Mouse (Mus musculus) macrophage (primary cell): Measurements from ENCODE around the gene Hoxb8. TPM values are rescaled to one million over a fixed set of nuclear protein-coding genes. Genes with fewer than 3 reads are reported as not detected.

ENCODE experiments used
- H3K27ac ChIP-seq: fragments of 350-480 bp; formaldehyde crosslinking; 2 replicates; pipeline ENCODE4 v1.9.0; 2021
- H3K36me3 ChIP-seq: fragments of 350-480 bp; formaldehyde crosslinking; 2 replicates; pipeline ENCODE4 v1.9.0; 2021; ENCODE audit errors: inconsistent target
- H3K4me3 ChIP-seq: fragments of 350-480 bp; formaldehyde crosslinking; 2 replicates; pipeline ENCODE4 v1.9.0; 2021; ENCODE audit errors: inconsistent target
- H3K79me2 ChIP-seq: fragments of 350-480 bp; formaldehyde crosslinking; 2 replicates; pipeline ENCODE4 v1.9.0; 2021; ENCODE audit errors: inconsistent target
- WGBS: methylation state at CpG from one replicate; pipeline ENCODE4 v1.1.7; 2026; ENCODE audit warnings: inconsistent platforms; ENCODE audit not compliant: missing documents; 5-methylcytosine and 5-hydroxymethylcytosine counted together
- polyA plus RNA-seq: library from polyadenylated mRNA; stranded (reverse); fragments of 250-400 nt; gene quantifications from 3 replicates; pipeline ENCODE4 v1.2.4, GENCODE M21; 2018; ENCODE audit warnings: inconsistent platforms

Hoxb8 gene
- polyA plus RNA-seq, 1 experiment from 2014 or later = not detected

GRCm38 (mm10) chr11:96262262-96262830 lies 19.4 kb upstream of the Hoxb8 start:
- Histone ChIP-seq H3K27ac (no peak overlapping the region), H3K79me2 (no peaks in the 10 kb centered on the region), H3K36me3 (no peaks in the 10 kb centered on the region), H3K4me3 (no peak overlapping the region)
- 61% methylated on average over 6 of the region's 6 CpGs for WGBS

DNA sequence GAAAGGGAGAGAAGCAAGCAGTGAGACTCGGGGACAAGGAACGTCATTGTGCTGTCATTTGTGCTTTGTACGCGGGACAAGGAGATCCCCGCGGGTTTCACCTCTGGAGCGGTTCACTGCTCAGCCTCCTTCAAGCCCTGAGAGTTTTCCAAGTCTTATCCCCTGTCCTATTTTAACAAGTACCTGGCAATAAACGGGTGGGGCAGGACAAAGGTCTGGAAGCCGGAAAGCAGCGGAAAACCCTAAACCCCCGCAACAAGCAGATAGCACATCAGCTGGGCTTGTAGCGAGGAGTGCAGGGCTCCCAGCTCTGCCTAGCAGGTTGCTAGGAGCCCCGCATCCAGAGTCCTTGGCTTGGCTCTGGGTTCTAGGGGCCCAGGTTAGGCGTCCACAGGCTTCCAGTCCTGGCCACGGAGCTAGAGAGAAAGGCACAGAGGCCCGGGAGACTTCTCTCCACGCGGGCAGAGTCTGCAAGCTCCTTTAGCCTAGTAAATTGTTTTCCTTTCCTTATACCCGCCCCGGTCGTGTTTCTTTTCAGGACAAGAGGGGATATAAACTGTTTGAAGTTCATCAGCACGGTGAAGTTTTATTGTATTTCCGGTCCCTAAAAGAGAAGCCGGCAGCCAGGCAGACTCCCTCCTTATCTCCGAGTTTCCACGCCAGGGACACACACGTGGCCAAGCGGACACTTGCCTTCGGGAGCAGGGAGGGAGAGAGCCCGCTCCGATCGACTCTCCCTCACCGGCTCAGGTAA lies 17.9 kb upstream of the Hoxb8 start:
- WGBS = 46% methylated on average over 33 of the region's 33 CpGs
- H3K36me3 ChIP-seq = no peaks in the 10 kb centered on the region
- H3K79me2 ChIP-seq = no peaks in the 10 kb centered on the region
- no peak overlapping the region for H3K4me3 ChIP-seq
- H3K27ac ChIP-seq = no peak overlapping the region

DNA sequence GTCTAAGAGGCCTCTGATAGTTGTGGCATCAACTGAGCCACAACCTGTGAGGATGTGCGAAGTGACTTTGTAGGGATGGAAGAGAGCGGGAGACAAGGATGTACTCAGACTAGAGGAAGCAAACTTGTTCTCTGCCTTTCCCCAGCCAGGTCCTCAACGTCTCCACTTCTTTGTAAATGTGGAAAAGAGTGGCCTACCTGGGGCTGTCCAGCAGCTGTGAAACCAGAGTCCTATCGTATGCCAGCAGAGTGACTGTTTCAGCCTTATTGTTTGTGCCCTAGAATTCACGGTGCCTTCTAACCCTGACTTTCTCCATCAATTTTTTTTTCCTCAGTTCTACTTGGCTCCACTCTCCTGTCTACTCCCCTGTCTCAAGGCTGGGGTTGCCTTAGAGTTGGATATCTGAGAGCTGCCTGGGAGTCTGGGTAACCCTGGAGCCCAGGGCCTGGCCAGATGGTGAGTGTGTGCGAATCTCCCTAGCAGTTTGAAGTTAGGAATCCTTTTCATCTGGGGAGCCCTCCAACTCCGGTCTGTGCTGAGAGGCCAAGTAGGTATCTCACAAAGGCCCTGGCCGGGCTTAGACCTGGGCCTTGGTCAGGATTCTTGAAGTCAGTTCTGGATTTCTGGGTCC lies 17.2 kb upstream of the Hoxb8 start:
- 87% methylated on average over 8 of the region's 8 CpGs for WGBS
- Histone ChIP-seq H3K27ac (no peak overlapping the region), H3K36me3 (no peaks in the 10 kb centered on the region), H3K4me3 (no peak overlapping the region), H3K79me2 (no peaks in the 10 kb centered on the region)

GRCm38 (mm10) chr11:96265954-96266353 lies 15.8 kb upstream of the Hoxb8 start:
- Histone ChIP-seq H3K4me3 (no peak overlapping the region), H3K27ac (no peak overlapping the region), H3K79me2 (no peaks in the 10 kb centered on the region), H3K36me3 (no peaks in the 10 kb centered on the region)
- WGBS = 54% methylated on average over 6 of the region's 7 CpGs

DNA sequence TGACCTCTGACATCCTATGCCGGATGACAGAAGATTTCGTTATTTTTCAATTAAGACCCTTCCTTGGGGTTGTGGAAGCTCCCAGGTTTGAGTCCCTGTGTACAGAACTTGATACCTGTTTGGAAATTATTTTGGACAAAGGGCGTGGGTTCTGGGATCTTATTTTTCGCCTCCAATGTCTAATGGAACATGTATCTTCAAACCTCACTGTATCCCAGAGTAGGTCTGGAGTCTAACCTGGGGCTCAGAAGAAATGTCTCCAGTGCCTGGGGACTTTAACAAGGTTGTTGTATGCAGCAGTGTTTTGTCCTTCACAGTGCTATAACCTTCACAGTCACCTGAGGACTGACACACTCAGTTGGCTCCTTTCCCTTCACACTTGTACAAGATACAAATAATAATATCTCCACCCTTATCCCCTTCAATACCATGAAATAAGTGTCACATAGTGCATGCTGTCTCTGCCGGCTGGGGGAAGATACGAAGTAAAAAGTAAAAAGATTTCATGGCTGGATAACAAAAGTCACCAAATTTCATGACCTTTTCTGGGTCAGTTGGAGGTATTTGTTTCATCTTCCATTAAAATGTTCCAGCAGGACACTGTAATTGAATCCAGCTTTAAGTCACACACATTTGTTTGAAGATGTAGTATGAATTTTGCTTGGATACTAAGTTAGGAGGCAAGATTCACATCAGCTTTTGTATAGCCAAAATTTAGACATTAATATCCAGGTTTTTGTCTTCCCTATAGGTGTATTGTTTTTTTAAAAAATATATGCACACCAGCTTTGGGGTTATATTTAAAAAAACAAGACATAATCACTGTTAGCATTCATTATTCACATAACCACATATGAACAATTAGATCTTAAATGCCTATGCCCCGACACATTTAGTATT lies 14.4 kb upstream of the Hoxb8 start:
- Histone ChIP-seq H3K36me3 (no peaks in the 10 kb centered on the region), H3K4me3 (no peak overlapping the region), H3K79me2 (no peaks in the 10 kb centered on the region), H3K27ac (no peak overlapping the region)
- 93% methylated on average over 7 of the region's 7 CpGs for WGBS

GRCm38 (mm10) chr11:96268031-96268745 lies 13.5 kb upstream of the Hoxb8 start:
- Histone ChIP-seq H3K4me3 (no peak overlapping the region), H3K27ac (no peak overlapping the region), H3K79me2 (no peaks in the 10 kb centered on the region), H3K36me3 (no peaks in the 10 kb centered on the region)
- 50% methylated on average over 1 of the region's 1 CpGs for WGBS

GRCm38 (mm10) chr11:96269869-96270268 lies 11.8 kb upstream of the Hoxb8 start:
- WGBS = 4% methylated on average over 19 of the region's 19 CpGs
- no peak overlapping the region for H3K4me3 ChIP-seq
- H3K36me3 ChIP-seq = no peaks in the 10 kb centered on the region
- no peak overlapping the region for H3K27ac ChIP-seq
- H3K79me2 ChIP-seq = no peaks in the 10 kb centered on the region

- WGBS = 2% methylated on average over 36 of the region's 40 CpGs
- Histone ChIP-seq H3K27ac (no peak within 1 kb of the TSS), H3K36me3 (no peaks in the 10 kb centered on the region), H3K79me2 (no peaks in the 10 kb centered on the region), H3K4me3 (no peak within 1 kb of the TSS)
Observed at GRCm38 (mm10) chr11:96270996-96271540, 10.6 kb upstream of the Hoxb8 start, which contains the start of gene Hoxb9. Gene Hoxb9, plus strand, starts transcription at chr11:96271457.

DNA sequence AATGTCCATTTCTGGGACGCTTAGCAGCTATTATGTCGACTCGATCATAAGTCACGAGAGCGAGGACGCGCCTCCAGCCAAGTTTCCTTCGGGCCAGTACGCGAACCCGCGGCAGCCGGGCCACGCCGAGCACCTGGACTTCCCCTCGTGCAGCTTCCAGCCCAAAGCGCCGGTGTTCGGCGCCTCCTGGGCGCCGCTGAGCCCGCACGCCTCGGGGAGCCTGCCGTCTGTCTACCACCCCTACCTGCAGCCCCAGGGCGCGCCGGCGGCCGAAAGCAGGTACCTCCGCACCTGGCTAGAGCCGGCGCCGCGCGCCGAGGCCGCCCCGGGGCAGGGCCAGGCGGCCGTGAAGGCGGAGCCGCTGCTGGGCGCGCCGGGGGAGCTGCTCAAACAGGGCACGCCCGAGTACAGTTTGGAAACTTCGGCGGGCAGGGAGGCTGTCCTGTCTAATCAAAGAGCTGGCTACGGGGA lies 10.1 kb upstream of the Hoxb8 start:
- Histone ChIP-seq H3K4me3 (no peak overlapping the region), H3K27ac (no peak overlapping the region), H3K36me3 (no peaks in the 10 kb centered on the region), H3K79me2 (no peaks in the 10 kb centered on the region)
- WGBS = 2% methylated on average over 52 of the region's 52 CpGs

DNA sequence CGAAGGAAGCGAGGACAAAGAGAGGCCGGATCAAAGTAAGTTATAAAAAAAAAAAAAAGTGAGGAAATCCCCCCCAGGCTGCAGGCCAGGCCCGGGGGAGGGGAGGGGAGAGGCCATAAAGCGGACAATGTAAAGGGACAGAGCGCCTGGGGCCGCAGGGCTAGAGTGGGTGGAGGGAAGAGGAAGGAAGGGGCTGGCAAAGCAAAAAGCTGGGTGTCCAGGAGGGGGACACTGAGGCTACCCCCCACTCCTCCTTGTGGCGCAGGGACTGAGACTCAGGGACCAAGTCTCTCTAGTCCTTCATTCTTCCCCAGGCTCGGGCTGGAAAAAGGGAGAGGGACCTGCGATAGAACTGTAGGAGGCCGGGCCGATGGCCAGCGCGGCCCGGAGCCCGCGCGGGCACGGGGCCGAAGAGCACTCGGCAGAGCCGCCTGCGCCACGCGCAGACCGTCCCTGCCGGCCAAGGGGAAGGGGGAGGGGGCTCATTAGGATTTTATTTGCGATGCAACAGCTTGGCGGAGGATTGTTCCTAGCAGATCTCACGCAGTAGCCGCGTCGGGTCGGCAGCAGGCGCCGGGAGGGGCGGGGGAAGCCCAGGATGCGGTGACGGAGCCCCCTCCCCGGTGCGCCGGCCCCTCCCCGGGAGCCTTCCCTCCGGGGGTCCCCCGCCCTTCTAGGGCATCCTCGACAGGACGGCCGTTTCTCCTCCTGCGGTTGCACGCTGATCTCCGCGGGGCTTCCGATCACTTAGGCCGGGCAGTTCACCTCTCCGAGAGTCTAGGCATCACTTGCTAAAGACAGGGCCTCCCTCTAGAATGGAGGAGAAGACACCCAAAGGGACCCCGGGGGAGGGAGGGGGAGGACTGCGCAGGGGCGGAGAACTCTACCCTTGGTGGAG lies 9.4 kb upstream of the Hoxb8 start:
- H3K79me2 ChIP-seq = no peaks in the 10 kb centered on the region
- H3K27ac ChIP-seq = no peak overlapping the region
- H3K4me3 ChIP-seq = no peak overlapping the region
- WGBS = 2% methylated on average over 42 of the region's 58 CpGs
- no peaks in the 10 kb centered on the region for H3K36me3 ChIP-seq

- H3K36me3 ChIP-seq = no peaks in the 10 kb centered on the region
Observed at GRCm38 (mm10) chr11:96274428-96274827, 7.3 kb upstream of the Hoxb8 start.

GRCm38 (mm10) chr11:96275896-96276295 lies 5.8 kb upstream of the Hoxb8 start:
- WGBS = 49% methylated on average over 4 of the region's 4 CpGs
- Histone ChIP-seq H3K79me2 (no peaks in the 10 kb centered on the region), H3K36me3 (no peaks in the 10 kb centered on the region), H3K4me3 (no peak overlapping the region), H3K27ac (no peak overlapping the region)

More at GRCm38 (mm10) chr11:96274428-96274827, 7.3 kb upstream of the Hoxb8 start:
- WGBS = 63% methylated on average over 10 of the region's 10 CpGs
- Histone ChIP-seq H3K27ac (no peak overlapping the region), H3K4me3 (no peak overlapping the region), H3K79me2 (no peaks in the 10 kb centered on the region)
